Mouse (Mus musculus): ENCODE results near the gene Lrrfip2.

Lrrfip2 gene

DNA sequence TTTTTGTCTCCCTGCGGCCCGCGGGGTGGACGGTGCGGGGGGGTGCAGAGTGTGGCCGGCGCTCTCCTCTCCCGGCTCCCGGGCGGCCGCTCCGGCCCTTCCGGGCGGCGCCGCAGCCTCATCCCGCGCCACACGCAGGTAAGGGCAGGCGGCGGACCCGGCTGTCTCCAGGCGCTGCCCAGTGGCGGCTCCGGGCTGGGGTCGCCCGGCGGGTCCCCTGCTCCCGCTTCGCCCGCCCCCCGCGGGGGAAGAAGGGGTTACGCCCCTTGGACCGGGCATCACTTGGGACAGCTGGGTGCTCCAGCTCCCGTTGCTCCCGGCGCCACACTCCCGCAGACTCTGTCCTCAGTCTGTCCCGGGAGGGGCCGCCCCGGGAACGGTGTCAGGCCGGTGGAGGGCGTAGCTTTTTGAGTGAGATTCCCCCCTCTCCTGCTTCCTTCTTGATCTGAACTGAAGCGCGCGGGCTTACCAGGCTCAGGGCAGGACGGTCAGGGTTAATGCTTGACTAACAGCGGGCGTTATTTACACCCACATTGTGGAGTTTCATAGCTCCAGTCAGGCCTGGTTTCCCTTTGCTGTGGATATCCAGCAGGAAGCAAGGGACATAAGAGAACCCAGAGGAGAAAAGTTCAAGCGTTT, 979 bp downstream of the Lrrfip2 start:
- DNase-seq (ENCODE audit: low spot score in 2 of 2), result peak; percentile 60 to 64

DNA sequence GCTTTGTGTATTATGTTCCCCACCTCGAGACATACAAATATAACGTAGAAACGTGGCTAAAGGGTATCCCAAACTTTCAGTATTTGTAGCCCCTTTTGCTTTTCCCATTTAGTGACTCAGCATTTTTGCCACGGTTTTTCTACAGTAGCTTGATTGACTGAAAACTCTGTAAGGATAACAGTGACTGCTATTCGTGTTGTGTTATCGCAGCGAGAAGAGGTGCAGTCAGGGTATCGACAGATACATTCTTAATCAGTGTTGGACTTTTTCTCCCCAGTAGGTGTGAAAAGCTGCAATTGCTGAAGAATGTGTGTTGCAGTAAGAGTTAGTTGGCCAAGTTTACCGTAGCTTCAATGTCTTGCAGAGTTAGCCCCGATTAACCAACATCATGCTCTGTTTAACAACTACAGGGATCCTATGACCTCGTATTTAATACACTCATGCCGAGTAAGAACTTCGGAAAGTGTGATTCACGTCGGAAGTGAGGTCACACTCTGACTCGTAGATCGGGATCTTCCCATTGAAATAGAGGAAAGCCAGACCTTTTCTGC, 1.6 kb downstream of the Lrrfip2 start:
- no peak for DNase-seq (ENCODE audit: low spot score in 2 of 2)

DNA sequence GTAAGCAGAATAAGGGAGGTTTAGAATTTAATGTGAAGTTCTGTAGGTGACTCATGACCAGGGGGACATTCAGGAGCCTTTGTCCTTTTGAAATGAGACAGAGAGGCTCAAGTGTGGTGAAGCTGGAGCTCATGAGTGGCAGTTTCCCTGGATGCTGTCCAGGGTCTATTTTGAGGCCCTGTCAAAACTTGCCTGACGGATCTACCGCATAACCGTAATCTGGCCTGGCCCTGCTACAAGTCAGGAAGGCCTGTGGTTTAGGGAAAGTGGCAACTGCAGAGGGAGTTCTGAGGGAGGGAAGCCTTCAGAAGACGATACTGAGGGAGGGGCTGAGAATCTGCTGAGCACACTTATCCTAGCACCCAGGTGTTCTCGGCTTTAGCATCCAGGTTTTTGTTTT, 5.1 kb downstream of the Lrrfip2 start:
- DNase-seq (ENCODE audit: low spot score in 2 of 2), result no peak

DNA sequence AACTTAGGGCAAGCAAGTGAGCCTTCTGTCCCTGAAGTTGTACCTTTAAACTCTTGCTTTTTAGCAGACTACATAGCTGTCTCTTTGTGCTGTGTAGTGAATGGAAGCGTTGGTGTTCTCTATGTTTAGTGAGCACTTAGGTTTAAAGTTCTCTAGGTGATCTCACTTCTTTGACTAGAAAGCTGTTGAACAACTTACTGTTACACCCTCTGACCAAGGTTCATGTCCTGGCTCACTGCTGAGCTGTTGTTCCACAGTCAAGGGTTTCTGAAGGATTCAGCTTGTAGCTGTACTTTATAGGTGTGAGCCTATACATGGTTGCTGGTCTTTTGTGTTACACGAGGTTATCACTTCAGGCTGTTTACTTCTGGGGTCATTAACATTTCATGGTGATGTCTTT, 5.9 kb downstream of the Lrrfip2 start:
- no peak for DNase-seq (ENCODE audit: low spot score in 2 of 2)

DNA sequence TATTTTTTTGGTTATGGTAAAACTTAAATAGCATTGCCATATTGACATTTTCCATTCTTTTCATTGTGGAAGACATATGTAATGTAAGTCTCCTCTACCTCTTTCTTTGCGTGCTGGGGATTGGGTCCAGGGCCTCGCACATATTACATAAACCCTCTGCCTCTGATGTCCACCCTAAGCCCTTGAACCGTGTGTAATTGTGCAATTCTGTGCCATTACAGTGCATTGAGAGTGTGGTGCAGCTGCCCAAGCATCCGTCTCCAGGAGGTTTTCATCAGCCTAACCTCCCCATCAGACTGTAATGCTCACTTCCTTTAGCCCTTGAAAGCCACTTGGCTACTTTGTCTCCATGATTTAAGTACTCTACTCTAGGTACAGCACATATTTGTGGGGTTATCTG, 7.0 kb downstream of the Lrrfip2 start:
- DNase-seq (ENCODE audit: low spot score in 2 of 2), result no peak

DNA sequence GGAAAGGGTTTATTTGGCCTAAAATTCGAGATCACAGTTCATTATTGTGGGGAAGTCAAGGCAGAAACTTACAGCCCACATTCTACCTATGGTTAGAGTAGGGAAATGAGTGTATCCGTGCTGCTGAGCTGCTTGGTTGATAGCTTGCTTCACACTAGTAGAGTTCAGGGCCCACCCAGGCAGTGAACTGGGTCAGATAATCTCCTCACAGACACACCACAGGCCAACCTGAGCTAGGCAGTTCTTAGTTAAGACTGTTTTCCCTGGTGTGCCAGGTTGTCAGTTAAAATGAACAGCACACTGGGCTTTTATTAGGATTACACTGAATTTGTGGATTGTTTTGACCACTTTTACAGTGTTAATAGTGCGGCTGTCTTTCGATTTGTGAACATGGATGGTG, 9.3 kb downstream of the Lrrfip2 start:
- no peak for DNase-seq (ENCODE audit: low spot score in 2 of 2)

DNA sequence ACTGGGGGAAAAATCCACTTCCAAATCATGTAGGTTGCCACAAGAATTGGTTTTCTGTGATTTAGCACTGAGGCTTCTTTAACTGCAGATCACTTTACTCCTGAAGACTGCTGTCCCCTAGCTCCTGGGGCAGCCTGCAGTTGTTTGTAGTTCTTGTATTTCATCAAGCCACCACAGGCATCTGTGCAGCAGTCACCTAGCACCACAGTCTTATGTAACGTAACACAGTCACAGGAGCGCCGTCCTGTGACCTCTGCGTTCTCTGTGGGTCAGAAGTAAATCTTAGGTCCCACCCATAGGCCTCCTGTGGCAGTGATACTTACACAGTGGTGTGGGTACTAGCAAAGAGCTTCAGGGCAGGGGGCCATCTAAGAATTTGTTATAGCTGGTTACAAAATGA, 10.4 kb downstream of the Lrrfip2 start:
- DNase-seq (ENCODE audit: low spot score in 2 of 2), result no peak

DNA sequence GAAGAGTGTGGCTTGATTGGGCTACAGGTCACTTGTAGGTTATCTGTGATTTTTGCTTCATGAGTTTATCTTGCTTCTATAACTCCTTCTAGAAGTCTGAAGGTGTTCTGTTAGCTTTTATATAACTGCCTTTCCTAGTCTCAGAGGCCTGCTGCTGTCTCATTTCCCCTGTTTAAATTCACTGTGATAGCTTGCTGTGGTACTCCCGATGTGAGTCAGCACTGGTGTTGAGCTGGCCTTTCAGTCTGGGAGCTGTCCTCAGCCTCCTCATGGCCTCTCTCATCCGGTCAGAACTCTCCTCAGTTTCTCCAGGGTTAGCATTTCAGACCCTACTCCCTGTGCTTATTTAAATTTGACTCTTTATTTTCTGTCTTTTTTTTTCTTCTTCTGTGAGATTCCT, 12.7 kb downstream of the Lrrfip2 start:
- no peak for DNase-seq (ENCODE audit: low spot score in 2 of 2)

DNA sequence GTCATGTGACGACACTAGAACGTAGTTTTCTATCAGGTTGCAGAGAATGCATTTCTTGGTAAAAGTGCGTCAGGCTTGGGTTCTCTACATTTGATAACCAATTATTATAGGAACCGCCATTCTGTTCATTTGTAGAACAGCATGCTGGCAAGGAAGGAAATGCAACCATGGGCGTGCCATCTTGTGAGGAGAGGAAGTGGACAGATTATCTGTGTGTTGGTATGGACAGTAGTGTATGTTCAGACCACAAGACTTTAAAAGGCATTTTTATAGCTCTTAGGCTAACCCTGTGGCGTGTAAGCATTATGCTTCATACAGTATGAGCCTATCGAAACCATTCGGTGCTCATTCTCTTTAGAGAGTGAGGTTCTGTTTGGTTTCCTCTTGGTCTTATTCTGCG, 20.8 kb downstream of the Lrrfip2 start:
- no peak for DNase-seq (ENCODE audit: low spot score in 2 of 2)

DNA sequence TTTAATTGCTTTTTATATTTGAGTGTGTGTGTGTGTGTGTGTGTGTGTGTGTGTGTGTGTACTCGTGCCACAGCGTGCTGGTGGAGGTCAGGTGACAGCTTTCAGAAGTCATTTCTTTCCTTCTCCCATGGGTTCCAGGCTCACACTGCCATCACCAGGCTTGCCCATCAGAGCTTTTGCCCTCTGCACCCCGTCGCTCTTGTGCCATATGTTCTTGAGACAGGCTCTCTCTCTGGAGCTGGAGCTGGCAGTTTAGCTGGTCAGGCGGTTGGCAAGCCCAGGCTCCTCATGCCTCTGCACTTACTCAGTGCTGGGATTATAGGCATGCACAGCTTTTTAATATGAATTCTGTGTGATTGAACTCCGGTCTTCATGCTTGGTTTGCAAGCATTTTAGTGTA, 25.3 kb downstream of the Lrrfip2 start:
- no peak for DNase-seq (ENCODE audit: low spot score in 2 of 2)

DNA sequence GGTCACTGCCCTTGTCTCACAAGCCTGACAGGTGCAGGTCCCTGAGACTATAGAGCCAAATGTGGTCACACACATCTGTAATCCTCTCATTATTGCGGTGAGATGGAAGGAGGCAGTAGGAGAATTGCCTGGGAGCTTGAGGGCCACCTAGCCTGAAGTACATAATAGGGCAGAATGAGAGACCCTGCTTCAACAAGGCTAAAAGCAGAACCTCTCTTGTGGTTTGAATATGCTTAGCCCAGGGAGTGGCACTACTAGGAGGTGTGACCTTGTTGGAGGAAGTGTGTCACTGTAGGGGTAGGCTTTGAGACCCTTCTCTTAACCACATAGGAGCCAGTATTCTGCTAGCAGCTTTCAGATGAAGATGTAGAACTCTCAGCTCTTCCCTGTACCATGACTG, 26.0 kb downstream of the Lrrfip2 start:
- DNase-seq (ENCODE audit: low spot score in 2 of 2), result no peak

DNA sequence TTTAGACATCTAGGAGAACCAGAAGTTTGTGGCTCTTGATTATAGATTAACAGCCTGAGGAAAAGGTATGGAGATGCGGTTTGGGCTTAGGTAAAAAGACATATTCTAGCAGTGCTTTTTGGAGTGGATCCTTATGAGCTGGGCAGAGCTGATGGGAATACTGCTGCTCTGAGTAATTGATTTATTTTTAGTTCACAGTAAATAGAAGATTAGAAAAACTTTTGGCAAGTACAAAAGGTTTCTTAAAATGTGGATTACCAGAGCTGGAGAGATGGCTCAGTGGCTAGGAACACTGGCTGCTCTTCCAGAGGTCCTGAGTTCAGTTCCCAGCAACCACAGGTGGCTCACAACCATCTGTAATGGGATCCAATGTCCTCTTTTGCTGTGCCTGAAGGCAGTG, 27.3 kb downstream of the Lrrfip2 start:
- no peak for DNase-seq (ENCODE audit: low spot score in 2 of 2)

DNA sequence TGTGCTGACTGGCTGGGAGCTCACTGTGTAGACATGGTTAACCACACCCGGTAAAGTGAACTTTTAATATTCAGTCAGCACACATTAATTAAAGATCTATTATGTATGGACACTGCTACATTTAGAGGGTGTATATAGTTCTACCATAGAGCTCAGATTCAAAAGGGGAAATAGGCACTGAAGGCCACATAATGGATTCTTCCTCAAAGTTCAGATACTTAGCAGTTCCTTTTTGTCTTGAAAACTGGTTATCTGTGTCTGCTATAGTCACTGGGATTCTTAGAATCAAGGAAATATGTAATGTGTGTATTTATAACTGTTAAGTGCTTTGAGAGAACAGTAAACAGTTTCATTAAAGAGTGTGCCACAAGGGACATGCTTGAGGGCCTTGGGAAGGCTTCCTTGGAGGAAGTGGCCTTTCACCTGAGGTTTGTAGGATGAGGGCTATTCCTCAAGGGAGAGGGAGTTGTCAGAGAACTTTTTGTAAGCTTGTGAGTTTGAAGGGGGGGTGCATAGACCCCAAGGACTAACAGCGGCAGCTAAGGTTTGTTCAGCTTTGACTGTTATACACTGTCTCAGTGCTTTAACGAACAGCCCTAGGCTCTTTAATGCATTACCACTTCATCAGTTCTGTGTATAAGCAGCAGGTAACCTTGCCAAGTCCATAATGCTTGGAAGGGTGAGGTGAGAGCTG, 28.3 kb downstream of the Lrrfip2 start:
- DNase-seq (ENCODE audit: low spot score in 2 of 2), result no peak

DNA sequence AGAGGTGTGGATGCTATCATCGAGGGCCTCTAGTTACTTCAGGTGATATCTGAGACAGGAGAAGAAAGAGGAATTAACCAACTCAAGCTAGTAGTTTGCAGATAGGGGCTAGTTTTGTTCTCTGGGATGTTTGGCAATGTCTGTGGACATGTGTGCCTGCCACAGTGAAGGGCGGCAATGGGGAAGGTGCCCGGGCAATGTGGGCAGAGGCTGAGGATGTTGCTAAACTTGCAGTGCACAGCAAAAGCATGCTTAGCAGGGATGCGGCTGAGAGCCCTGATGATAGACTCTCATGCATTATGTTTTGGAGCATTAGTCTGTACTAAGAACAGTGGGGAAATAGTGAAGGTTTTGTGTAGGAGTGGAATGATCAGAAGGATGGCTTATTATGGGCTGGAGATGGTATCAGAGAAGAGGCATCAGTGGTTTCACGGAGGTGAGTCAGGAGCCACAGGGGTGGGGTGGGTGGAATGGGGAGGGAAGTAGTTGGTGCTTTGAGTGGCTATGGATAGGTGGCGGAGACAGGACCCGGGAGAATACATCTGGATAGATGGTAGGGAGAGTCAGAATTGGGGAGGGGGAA, 28.9 kb downstream of the Lrrfip2 start:
- DNase-seq (ENCODE audit: low spot score in 2 of 2), result no peak

DNA sequence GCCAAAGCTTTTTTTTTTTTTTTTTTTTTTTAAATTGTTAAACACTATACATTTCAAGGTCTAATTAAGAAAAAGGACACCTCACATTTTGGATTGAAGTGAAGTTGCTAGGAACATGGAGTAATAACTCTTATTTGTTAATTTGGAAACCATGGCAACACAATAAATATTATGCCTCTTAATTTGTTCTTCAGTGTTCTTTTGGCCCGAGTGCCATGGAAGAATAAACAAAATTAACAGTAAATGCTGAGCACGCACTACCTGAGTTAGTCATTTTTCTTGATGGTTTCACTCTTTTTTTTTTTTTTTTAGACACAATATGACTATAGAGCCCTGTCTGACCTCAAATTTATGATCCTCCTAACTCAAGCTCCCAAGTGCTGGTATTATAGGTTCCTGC, 30.6 kb downstream of the Lrrfip2 start:
- DNase-seq (ENCODE audit: low spot score in 2 of 2), result no peak

DNA sequence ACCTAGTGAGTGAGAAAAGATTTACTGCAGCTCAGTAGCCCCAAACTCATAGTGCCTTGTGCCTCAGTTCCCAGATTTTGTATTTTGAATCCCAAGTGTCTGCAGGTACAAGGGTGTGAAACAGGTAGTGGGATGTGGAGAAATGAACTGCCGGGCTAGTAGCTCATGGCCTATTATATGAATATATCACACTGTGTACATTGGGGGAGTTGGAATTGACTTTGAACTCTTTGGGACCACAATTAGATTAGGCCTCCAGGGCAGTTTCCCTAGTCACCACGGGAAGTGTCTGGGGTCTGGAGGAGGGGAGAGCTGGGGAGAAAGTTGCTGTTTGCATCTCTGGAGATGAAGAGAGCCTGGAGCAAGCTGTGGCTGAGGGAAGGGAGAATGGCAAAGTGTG, 31.0 kb downstream of the Lrrfip2 start:
- no peak for DNase-seq (ENCODE audit: low spot score in 2 of 2)

DNA sequence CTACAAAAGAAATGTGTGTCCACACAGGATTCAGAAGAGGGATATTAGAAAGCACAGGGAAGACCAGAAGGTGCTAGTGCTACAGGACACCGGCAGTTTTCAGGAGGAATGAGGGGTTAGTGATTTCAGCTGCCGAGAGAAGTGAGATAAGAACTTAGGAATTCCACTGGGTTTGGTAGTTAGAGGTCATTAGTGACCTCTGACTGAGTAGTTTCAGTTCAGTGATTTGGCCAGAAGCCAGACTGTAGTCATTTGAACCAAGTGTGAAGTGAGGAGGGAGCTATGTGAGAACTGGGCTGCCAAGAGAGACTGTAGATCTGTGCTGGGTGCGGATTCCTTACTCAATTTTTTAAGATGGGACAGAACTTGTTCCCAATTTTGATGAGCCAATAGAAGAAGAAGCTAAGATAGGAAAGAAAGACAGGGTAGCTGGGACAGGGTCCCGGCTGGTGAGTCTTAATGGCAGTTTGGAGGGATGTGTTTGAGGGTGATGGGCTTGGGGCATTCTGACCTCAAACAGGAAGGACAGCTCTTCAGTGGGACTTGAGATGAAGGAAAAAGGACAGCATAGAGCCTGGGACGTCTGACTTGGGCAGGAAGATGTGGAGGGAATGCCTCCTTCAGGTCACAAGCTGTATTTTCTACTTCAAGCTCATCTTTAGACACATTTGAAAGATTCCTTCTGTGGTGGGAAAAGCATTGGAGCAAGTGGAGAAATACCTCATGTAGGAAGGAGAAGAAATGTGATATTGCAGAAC, 32.0 kb downstream of the Lrrfip2 start:
- no peak for DNase-seq (ENCODE audit: low spot score in 2 of 2)

DNA sequence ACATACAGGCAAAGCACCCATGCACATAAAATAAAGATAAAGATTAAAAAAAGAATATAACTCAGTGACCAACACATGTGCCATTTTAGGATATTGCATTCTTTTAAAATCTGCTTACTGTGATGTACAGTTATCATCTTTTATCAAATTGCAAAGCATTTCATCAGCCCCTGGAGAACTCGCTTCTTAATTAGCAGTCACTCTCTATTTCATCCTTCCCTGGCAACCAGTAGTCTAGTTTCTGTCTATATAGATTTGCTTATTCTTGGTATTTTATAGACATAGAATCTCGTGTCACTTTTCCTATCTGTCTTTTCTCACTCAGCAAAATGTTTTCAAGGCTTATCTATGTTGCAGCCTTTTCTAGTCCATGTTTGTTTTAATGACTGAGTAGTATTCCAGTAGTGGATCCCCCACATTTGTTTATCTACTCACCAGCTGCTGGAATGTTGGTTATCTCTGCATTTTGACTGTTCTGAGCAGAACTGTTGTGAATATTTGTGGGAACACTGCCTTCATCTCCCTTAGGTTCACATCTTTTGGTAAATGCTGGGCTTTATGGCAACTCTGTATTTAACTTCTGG, 35.0 kb downstream of the Lrrfip2 start:
- no peak for DNase-seq (ENCODE audit: low spot score in 2 of 2)

DNA sequence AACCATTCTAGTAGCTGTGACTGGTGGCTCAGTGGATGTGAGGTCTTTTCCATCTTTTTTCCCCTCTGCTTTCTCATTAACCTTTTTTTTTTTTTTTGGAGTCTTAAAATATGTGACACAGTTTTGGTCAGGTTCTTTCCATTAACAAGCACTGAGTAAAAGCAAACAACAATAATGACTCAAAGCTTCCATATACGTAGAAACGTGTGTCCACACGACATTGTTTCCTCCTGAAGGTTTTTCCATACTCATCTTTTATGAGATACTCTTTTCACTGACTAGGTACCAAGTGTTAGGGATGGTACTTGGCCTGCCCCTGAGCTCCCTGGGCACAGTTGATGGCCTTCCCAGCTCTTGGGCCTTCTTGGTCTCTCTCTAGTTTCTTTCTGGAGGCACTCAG, 35.6 kb downstream of the Lrrfip2 start:
- no peak for DNase-seq (ENCODE audit: low spot score in 2 of 2)

DNA sequence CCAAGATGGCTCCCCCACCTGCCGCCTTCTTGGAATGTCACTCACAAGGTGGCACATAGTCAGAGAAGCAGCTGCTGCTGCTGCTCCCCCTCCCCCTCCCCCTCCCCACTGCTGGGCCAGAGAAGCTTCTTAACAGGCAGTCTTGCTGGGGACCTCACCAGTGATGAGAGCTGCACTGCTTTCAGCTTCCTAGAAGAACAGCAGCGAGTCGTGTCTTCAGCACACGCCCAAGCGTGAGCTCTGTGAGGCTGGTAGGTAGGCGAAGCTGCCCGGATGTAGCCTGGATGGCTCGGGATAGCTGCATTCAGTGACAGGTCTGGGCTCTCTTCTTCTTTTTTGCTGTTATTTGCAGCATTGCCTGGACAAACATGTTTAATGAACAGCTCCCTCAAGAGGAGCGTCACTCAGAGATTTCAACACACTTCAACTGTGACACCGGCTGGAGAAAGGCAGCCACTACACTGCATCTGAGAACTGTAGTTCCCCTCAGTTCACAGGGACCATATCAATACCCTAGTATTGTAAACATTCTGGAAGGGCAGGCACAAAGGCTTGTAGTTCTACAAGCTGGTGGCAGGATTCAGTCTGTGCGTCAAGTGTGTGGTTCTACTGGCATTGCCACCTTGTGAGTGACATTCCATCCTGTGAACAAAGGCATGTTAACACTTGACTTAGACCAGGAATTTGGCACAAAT, 38.5 kb downstream of the Lrrfip2 start:
- no peak for DNase-seq (ENCODE audit: low spot score in 2 of 2)

DNA sequence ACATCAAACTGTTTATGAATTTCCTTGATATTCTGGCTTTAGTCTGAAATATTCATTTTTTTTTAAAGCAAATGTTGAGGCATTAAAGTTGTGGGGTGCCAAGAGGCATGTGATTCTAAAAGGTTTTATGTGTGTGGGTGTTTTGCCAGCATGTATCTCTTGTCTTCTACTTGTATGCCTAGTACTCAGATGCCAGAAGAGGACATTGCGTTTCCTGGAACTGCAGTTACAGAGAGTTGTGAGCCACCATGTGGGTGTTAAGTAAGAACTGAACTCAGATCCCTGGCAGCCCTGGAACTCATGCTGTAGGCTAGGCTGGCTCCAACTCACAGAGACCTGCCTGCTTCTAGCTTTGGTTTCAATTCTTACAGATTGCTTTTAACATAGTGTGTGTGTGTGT, 42.2 kb downstream of the Lrrfip2 start:
- DNase-seq (ENCODE audit: low spot score in 2 of 2), result no peak

DNA sequence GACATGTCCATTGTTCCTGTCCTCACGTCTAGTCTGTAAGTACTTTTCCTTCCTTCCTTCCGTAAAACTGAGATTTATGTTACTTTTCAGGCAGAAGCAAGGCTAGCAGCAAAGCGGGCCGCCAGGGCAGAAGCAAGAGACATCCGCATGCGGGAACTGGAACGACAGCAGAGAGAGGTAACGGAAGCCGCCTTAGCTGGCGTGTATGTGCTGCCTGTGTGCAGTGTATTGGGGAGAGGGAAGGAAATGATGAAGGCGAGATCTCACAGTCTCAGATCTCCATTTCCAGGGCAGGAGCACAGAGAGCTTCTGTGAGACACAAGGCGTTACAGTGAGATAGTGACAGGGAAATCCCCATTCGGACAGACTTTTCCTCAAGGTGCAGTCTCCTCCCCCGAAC, 43.8 kb downstream of the Lrrfip2 start:
- DNase-seq (ENCODE audit: low spot score in 2 of 2), result no peak
